In genomic region chr2:170183851-170184174, GRCm38 (mm10) we compare ENCODE assay signal across 8 mouse cellular contexts. TPM values are rescaled to one million over a fixed set of nuclear protein-coding genes. Genes with fewer than 3 reads are reported as not detected.
DNase-seq lines count a peak whose midpoint lies in the region; ATAC-seq and TF ChIP-seq lines count a peak whose summit lies in the region.

No protein-coding gene starts in this region.

- H3K27me3 ChIP-seq in thymus, adult 2 months (ENCODE audit: control insufficient read depth, insufficient read depth, low read length) = no peaks in the 10 kb centered on the region
- H3K27me3 ChIP-seq in liver, embryonic 14.5 days (ENCODE audit: control insufficient read depth, insufficient read depth, low read length) = no peaks in the 10 kb centered on the region

- TF ChIP-seq POLR2A in thymus, adult 2 months (IDR thresholded peaks at IDR 0.05; ENCODE audit: control insufficient read depth, extremely low read depth, insufficient read depth, low read length, poor library complexity) = no peak

- peak overlapping the region; percentile 77 for H3K4me2 ChIP-seq in liver, embryonic 14.5 days (ENCODE audit: low read depth)

- no peaks in the 10 kb centered on the region for H3K36me3 ChIP-seq in thymus, adult 2 months (ENCODE audit: control insufficient read depth, insufficient read depth, low read length)
- H3K36me3 ChIP-seq in liver, embryonic 14.5 days (replicated peaks; ENCODE audit: control insufficient read depth, insufficient read depth, low read depth) = no peaks in the 10 kb centered on the region

- no peaks in the 10 kb centered on the region for H3K9me3 ChIP-seq in liver, embryonic 14.5 days (ENCODE audit: control insufficient read depth, low read length)

- H3K27ac ChIP-seq in thymus, adult 2 months (ENCODE audit: control insufficient read depth, insufficient read depth, low read length) = peak overlapping the region; percentile 66; the same call in 1 of the 2 replicates
- no peak overlapping the region for H3K27ac ChIP-seq in liver, embryonic 14.5 days

- no peak for TF ChIP-seq CTCF in thymus, adult 2 months (IDR thresholded peaks at IDR 0.05; ENCODE audit: borderline replicate concordance, control insufficient read depth, extremely low read depth, insufficient read depth, low read length, poor library complexity)
- no peak for TF ChIP-seq CTCF in liver, embryonic 14.5 days (IDR thresholded peaks at IDR 0.05; ENCODE audit: low read depth)

- TF ChIP-seq EP300 in liver, embryonic 14.5 days (IDR thresholded peaks at IDR 0.05; ENCODE audit: low read depth) = no peak

- H3K9ac ChIP-seq in liver, embryonic 14.5 days (replicated peaks) = no peak overlapping the region

- no peak overlapping the region for H3K4me3 ChIP-seq in thymus, adult 2 months (ENCODE audit: control insufficient read depth, insufficient read depth, low read length)
- H3K4me3 ChIP-seq in liver, embryonic 14.5 days (ENCODE audit: insufficient read depth in 1 of 2, low read depth in 2 of 2, low read length in 2 of 2) = peak overlapping the region in 1 of 2 experiments; percentile 50; a peak in 2 of 4 replicates

- peaks cover 9% of the 10 kb centered on the region for H3K4me1 ChIP-seq in thymus, adult 2 months (replicated peaks; ENCODE audit: control insufficient read depth, insufficient read depth, low read length)
- peaks cover 0 to 17% of the 10 kb centered on the region in 2 experiments; a peak in 2 of 4 replicates for H3K4me1 ChIP-seq in liver, embryonic 14.5 days (replicated peaks; ENCODE audit: control insufficient read depth in 2 of 2, insufficient read depth in 2 of 2, low read length in 1 of 2)

- peak; percentile 63 for DNase-seq in adrenal gland, postnatal 10 days
- no peak for DNase-seq in adrenal gland, postnatal 36 days
- DNase-seq in thymus, adult 2 months = no peak
- DNase-seq in thymus, postnatal 14 days = no peak
- no peak for DNase-seq in liver, embryonic 14.5 days (ENCODE audit: low read depth in 3 of 3, low spot score in 3 of 3)
- DNase-seq in embryo, embryonic 10 days (ENCODE audit: low spot score) = no peak
- no peak for DNase-seq in right cerebral cortex, postnatal 10 days (ENCODE audit: low spot score in 2 of 2)
- DNase-seq in retina, embryonic 14.5 days (ENCODE audit: low spot score) = no peak

- ATAC-seq in liver, embryonic 14.5 days (ENCODE audit: insufficient read depth) = no peak

- WGBS in thymus, adult 2 months = 63% methylated on average over 4 of the region's 4 CpGs
- WGBS in liver, embryonic 14.5 days (ENCODE audit: insufficient replicate concordance) = 62% methylated on average over 4 of the region's 4 CpGs

RNA-seq across cellular contexts. Expression of gene Zfp217, which starts 35.9 kb away (rescaled TPM):
- total RNA-seq in adrenal gland, postnatal 10 days (2021) = 10 to 100 TPM; 22.0 to 31.0 TPM
- total RNA-seq in adrenal gland, postnatal 36 days (2021) = 10 to 100 TPM; 23.9 to 24.2 TPM
- polyA plus RNA-seq in thymus, adult 2 months (2012; rRNA removed) = 32.1 and 41.0 TPM in 2 replicates
- 4.2 and 4.8 TPM in 2 replicates for polyA plus RNA-seq in liver, embryonic 14.5 days (2012; rRNA removed)
- 2.3 and 3.5 TPM in 2 replicates for polyA plus RNA-seq in liver, embryonic 14.5 days (2014; fragmentation: Nextera tagmentation; extraction: Ambion mirVana)
